Mouse (Mus musculus) left cerebral cortex, adult 9 months (tissue): ENCODE results near the gene Bik.

Experiments used
- DNase-seq, 2 experiments: peaks; one replicate each; pipeline ENCODE4 v3.0.0; 2022; ENCODE audit warnings: low spot score in 2 of 2

The Bik gene

DNA sequence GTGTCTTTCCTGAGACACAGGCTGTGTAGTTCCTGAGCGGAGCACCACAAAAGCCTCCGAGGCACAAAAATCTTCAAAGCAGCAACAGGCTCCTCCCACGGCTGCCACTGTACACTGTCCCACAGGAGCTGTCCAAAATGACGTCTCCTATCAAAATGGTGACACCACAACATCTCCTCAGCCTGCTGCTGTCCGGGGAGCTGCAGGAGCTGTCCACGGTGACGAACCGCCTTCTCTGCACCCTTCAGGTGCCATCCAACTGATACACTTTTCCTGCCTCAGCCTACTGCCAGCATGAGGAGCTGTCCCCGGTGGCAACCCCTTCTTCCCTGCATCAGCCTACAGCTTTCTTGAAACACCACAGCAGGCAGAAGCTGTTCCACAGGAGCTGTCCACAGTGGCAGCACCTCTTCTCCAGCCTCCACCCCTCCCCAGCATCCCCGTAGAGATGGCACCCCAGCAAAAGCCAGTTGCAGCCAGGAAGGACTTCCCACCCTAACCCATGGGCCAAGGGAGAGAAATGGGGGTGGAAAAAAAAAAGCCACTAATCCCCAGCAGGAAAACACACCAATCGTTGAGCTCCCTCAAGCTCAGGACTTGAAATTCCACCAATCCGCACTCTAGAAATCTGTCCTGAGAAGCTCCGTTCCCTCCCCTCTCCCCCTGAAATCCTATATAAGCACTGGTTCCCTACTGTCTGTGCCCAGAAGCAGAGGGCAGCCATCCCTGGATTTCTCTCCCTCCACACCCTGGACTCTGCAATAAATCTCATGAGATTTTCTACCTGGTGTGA lies 14.0 kb upstream of the Bik start:
- DNase-seq, result no peak

DNA sequence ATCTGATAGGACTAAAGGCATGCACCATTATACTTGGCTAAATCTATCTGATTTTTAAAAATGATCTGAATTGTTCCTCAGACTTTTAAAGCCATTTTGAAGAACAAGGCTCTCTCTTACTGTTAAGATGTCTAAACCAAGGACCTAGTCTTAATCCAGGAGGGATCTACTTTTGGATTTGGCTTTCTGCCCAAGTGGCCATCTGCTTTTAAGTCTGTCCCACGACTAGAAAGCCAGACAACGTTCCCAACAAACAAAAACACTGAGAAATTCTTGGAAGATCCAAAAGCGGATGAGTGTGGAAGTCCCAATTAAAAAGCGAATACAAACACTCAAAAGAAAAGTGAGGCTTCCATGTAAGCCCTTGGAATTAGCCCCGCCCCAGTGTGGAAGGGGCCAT lies 11.6 kb upstream of the Bik start:
- peak in 1 of 2 experiments; percentile 31 for DNase-seq

DNA sequence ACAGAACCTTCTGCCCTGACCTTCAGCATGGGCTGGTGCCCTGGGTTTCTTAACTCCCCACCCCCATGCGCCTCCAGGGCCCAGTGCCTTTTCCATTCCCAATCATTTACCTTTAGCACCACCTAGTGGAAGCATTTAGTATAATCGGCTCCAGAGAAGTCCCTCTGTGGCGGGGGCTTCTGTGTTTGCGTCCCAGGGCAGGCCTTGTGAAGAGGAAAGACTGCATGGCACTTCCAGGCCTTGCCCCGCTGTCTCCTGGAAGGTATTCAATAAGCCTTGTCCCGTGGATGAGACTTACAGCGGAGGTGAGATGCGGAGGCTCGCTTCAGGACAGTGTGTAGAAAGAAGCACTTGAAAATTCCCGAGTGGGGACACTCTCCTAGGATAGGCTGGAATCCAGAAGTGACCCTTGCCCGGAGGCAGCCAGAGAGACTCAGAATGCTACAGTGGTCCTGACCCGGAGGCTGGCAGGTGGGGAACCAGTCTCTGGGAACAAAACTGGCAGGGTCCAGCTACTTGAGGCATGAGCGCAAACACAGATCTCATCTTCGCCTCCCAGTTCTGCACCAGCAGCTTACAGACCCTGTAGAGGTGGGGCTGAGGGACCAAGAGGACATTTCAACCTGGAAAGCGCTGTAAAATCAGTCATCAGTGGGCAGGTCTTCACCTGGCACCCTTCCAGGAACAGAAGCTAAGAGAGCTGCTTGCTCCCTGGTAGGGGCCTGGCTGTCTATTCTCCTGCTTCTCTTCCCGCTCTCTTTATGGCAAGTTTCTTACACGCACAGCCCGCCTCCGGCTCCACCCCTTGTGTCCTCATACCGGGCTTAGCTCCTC lies 8.2 kb upstream of the Bik start:
- DNase-seq, result peak in 1 of 2 experiments; percentile 64

DNA sequence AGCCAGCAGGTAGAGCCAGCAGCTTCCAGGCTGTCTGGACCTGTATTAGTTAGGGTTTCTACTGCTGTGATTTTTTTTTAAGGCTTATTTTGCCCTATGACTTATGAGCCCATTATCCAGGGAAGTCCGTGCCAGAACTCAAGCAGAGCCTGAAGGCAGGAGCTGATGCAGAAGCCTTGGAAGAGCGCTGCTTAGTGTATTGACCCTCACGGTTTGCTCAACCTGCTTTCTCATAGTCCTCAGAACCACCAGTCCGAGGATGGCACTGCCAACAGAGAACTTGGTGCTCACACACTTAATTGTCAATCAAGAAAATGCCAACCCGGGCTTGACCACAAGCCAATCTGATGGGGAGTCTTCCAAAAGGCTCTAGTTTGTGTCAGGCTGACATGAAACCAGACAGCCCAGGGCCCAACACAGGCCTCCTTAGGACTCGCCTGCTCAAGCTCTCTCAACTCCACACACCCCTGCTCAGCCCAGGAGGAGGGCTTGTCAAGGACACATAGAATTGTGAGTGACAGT lies 5.7 kb upstream of the Bik start:
- DNase-seq, result no peak

DNA sequence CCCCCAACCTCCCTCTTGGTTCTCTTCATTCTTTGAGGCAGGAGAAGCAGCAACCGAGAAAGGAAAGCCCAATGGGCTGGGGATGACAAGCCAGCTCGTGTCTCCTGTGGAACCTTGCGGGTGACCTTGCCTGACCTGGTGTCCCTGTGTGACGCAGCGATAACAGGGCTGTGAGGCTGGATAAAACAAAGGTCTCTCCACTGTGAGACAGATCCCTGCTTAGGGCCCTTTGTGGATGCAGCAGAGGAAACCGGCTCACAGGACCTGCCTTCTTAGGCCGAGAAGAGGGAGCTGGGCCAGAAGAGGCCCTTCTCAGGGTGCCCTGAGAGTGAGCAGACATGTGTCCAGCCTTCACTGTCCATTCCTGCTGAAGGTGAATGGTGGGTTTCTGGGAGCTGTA lies 3.5 kb upstream of the Bik start:
- no peak for DNase-seq

DNA sequence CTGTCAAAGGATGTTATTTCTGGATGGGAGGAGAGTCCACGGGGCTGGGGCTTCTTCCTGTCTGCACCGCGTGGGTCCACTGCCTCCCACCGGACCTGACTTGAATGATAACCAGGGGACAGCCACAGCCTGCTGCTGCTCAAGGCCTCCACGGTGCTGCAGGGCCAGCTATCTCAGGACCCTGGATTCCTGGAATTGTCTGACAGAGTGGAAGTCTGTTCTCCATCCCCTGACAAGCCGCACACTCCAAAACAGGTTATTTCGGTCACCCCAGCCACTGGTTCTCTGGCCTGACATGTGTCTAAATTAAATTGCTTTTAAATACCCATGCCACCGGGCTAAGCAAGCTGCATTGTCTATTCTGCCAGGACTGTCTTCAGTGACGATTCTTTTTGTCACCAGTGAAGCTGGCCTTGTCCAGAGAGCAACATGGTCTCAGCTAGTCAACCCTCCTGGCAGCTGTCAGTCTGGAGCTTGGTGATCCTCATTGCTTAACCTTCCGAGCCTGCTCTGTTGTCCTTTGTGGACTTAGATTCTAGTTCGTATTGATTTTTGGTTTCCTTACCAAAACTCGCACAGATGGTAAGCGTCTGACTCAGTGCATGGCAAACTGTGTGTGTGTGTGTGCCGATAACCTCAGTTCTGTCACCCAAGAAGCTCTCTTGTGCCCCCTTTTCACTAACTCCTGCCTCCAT lies 2.9 kb upstream of the Bik start:
- no peak for DNase-seq

DNA sequence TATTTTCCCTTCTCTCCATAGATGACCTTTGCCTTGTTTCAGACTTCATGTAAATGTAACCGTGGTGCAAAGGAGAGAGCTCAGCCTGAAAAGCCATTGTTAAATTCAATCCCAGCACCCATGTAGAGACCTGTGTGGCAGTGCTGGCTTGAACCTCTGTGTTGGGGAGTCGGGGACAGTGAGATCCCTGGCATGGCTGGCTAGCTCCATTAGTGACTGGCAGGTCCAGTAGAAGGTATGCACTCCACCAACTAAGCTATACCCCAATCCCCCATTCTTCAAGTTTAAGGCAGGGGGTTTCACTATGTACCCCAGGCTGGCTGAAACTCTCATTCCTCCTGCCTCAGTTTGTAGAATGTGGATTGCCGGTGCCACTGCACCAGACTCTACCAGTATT lies 2.3 kb upstream of the Bik start:
- no peak for DNase-seq

DNA sequence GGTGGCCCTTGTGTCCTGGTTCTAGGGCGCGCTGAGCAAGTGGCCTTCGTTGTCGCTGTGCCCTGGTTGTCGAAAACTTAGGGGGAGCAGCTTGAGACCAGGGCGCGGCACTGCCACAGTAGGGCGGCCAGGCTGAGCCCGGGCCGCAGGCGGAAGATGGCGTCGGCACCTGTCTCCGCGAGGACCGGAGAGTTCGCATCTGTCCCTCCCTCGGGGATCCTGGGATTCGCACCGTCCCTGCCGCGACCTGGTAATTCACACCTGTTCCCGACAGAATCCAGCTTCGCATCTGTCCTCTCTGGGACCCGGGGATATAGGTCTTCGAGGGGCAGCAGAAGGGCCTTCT lies 403 bp downstream of the Bik start:
- DNase-seq, result no peak

DNA sequence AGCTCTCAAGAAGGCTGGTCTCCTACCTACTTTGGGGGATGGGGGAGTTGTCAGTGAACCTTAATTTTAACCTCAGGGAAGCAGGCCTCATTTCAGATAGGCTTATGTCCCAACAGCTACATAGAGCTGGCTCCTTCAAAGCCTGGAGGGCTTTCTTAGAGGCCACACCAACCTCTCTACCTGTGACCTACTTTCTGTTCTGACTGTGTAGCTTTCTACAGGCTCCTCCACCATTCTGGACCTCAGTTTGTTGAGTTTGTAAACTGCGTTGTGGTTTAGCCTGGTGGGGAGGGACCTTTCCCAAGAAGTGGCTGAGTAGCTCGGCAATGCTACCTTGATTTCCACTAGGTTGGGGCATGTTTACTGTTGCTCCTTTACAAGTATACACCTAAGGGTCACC lies 1.1 kb downstream of the Bik start:
- DNase-seq, result no peak

DNA sequence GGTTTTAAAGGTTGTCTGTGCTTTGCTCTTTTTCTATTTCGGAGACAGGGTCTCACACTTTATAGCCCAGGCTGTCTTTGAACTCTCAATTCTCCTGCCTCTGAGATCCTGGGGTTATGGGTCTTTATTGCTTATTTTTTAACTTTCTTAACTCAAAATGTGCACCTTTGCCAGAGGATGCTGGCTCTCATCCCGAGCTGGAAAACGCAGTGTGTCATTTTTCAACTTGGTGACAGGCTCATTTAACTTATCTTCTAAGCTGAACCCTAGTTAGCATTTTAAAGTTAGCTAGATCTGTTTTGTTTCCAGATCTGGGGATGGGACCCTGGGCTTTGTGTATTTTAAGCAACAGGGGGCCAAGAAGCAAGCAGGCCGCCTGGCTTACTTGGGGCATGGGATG lies 2.2 kb downstream of the Bik start:
- DNase-seq, result no peak

DNA sequence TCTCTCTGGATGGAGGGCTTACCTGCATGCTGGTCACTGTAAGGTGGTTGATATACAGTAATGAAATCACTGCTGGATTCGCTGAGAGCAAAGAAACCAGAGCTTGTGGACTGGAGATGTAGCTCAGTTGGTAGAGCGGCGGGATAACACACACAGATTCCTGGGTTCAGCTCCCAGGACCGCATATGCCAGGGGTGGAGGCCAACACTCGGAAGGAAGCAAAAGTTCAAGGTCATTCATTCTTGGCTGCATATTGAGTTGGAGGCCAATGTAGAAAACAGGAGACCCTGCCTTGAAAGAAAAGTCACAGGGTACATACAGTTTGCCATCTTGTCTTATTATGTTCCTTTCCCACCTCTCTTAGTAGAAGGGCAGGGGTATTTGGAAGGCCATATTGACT lies 3.1 kb downstream of the Bik start:
- no peak for DNase-seq

DNA sequence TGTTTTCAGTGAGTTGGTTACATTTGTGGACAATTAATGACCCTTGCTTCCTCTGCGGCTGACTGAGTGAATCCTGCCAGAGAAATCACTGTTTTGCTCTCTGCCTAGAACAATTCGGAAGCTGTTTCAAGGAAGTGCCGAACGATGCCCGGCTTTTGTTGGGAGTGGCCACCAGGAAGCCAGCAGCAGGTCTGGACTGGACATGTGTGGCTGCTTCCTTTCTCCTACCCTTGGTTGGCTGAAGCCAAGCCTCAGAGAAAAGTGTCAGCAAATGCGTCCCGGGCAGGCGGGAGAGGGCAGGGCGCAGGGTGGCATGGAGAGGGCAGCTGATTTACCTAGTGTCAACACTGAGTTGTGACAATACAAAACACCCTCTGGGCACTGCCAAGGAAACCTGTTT lies 3.6 kb downstream of the Bik start:
- DNase-seq, result no peak

DNA sequence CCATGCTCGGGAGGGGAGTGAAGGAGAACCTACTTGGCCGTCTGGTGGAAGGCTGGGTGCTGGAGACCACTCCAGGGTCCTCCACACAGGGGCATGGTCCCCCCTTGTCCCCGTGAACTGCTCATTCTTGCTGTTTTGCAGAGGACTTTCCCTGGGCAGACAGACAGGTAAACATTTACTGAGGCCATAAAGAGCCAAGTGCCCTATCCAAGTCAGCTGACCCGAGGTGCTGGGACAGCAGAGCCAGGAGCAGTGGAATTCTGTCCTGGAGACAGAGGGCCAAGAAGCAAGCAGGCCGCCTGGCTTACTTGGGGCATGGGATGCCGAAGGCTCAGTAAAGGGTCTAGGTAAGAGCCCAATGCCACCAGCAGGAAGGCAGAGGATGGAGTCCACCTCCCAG lies 4.0 kb downstream of the Bik start:
- no peak for DNase-seq

DNA sequence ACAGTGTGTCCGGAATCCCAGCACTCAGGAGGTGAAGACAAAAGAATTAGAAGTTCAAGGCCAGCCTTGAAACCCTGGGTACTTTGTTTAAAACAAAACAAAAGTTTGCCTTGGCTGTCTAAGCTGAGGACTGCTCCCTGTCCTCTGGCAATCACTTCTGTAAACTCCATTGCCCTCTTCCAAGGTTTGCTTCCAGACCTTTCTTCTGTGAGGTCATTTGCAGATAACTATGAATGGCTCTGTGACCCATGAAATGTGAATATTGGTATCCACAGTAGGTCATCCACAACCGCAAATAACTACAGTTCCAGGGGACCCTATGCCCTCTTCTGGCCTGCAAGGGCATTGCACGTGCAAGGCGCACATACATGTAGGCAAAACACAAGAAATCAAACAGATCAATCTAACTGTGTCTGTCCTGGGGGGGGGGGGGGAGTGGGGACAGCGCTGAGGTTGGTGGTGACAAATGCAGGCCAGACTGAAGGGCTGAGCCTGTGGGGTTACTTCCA lies 5.4 kb downstream of the Bik start:
- DNase-seq, result no peak

DNA sequence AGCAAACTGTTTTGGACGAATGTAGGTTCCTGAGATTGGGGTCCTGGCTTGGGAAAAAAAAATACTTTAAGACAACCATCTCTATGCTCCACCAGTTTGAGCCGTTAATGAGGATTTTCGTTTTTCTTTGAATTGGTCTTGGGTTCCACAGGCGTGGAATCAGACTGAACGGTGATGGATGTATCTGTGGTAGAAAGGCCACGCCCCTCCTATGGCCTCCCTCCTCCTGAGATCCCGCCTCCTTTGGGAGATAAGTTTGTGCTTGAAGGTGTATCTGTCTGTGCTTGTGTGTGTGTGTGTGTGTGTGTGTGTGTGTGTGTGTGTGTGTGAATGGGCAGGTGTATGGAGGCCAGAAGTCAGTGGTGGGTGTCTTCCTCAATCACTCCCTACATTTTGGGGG lies 5.9 kb downstream of the Bik start:
- no peak for DNase-seq

DNA sequence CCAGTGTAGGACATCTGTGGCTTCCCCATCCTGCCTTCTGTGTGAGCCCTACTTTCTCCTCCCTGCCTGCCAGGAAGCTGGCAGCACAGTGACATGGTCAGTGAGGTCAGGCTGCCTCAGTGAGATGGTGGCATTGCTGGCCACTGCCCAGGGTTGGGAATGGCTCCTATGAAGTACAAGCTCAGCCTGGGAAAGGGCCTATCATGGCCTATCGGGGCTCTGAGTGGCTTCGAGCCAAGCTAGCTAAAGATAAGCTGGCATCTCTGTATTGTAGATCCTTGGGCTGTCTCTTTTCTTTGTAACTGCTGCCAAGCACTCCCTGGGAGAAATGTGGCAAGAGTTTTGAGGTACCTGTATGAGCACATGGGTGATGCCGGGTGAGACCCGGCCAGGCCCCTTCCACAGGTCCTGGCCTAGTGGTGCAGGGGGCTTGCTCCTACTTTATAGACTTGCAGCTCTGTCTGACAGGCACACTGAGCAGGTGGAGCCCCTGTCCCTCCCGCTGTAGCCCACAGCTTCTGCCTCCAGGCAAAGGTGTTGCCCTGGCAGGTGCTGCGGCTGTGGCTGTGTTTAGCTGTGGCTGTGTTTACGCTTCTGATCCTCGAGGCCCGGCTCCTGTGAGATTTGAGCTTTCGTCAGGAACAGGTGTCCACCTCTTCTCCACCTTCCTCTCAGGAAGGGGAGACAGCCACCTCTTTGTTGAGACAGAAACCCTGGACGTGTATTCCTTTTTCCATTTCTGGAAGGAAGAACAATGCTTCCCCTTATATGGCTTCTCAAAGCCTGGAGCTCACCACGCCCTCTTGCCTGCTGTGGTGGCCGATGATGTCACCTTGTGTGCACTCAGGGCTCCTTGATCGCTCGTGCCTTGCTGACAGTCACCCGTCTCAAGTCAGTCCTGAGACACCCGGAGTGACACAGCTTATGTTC lies 8.6 kb downstream of the Bik start:
- no peak for DNase-seq

DNA sequence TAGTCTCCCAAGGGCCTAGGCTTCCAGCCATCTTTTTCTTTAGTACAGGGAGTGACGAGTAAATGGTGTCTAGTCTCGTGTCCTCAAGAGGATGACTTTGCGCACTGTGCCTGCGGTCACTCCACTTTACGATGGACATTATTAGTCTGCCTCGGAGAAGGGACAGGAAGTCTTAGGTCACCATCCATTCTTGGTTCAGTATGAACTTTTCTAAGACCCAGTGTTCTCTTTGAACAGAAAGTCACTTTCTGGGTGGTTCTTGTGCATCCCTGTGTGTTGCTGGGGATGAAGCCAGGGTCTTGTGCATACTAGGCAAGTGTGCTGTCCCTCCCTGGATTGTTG lies 9.2 kb downstream of the Bik start:
- DNase-seq, result no peak

DNA sequence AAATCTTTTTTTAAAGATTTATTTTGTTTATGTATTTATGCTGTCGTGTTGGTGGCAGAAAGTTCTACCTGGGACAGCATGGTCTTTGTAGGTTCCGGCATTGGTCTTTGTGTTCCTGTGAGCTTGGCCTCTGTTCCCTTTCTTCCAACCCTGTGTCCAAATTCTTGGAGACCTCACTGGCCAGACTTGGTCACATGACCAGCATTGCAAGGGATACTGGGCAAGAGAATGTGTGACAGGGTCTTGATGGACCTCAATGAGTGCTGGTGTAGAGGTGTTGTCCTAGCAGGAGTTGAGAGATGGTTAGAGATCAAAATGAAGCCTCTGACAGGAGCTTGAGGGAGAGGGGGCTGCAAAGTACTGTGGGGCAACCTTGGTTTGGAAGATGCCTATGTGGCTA lies 12.2 kb downstream of the Bik start:
- no peak for DNase-seq

DNA sequence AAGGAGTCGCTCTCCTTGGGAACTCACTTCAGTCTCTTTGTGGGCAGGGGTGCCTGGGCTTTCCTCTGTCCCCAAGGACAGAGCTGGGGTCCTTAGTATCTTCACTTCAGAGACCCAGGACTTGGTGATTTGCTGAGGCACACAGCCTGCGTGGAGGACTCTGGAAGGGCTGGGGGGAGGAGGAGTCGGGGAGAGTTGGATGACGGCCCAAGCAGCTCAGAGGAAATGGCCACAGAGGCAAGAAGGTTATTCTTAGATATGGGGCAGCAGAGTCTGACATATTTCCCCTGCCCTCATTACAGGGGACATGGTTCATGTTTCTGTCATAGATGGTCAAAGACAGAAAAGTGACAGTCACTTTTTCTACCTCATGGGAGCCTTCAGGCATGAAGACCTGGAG lies 13.2 kb downstream of the Bik start:
- peak in 1 of 2 experiments; percentile 8 for DNase-seq

DNA sequence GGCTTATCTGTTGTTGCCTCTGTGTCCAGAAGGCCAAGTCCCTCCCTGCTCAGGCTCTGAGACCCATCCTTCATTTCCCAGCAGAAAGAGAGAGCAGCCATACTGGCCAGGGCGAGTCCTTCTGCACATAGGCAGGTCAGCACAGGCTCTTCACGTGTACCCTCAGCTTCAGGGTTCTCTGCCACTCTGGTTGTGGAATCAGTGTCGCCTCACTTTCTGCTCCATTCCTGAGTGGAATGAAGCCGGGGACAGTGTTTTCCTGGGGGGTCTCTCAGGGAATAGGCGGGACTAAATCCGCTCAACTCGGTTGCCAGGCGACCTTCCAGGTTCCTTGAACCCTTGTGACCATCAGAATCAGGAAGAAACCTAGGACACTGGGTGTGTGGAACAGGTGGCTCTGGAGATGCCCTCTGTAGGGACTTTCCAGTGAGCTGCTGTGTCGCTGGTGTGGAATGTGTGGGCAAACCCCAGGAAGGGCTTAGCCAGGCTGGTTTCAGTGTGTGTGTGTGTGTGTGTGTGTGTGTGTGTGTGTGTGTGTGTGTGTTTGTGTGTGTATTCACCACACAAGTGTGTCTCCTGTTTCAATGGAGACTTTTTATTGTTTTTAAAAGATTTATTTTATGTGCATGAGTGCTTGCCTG lies 15.1 kb downstream of the Bik start:
- DNase-seq, result no peak

DNA sequence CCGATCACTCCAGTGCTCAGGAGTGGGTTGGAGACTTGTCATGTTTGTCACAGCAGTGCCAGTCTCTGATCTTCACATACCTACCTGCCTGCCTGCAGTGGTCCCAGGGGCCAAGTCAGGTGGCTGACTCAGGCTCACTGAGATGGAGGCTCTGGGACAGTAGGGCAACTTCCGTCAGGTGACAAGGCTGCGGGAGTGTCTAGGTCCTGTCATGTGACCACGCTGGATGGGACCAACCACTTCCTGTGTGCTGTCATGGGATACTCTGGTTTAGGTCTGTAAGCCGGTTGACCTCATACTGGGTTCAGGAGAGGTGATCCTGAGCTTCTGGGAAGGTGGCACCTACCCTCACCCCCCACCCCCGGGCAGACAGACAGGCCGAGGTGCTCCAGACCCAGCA lies 19.4 kb downstream of the Bik start:
- DNase-seq, result no peak
